Mouse (Mus musculus) kidney, embryonic 15.5 days (tissue): ENCODE data around the gene Fam118a. TPM values are rescaled to one million over a fixed set of nuclear protein-coding genes. Genes with fewer than 3 reads are reported as not detected.

Source experiments
- ATAC-seq: fragments of 200-750 bp; cut with Nextera tagmentation; replicated peaks from 2 replicates; pipeline ENCODE4 v1.8.0; 2017; ENCODE audit warnings: moderate TSS enrichment; ENCODE audit not compliant: low FRiP score
- H3K27ac ChIP-seq: fragments of 300-500 bp; sonication (generic); 2 replicates; pipeline ENCODE4 v1.5.1; 2015; ENCODE audit warnings: mild to moderate bottlenecking, inconsistent platforms
- H3K27me3 ChIP-seq: fragments of 300-500 bp; sonication (generic); 2 replicates; pipeline ENCODE4 v1.6.1; 2015; ENCODE audit warnings: inconsistent platforms
- H3K36me3 ChIP-seq: fragments of 300-500 bp; sonication (generic); 2 replicates; pipeline ENCODE4 v1.6.1; 2015; ENCODE audit warnings: inconsistent platforms
- H3K4me1 ChIP-seq: fragments of 300-500 bp; sonication (generic); 2 replicates; pipeline ENCODE4 v1.6.1; 2015; ENCODE audit warnings: inconsistent platforms
- H3K4me2 ChIP-seq: fragments of 300-500 bp; sonication (generic); 2 replicates; pipeline ENCODE4 v1.6.1; 2015; ENCODE audit warnings: moderate library complexity, mild to moderate bottlenecking, inconsistent platforms
- H3K4me3 ChIP-seq: fragments of 300-500 bp; sonication (generic); replicated peaks from 2 replicates; pipeline ENCODE4 v1.5.1; 2015; ENCODE audit warnings: mild to moderate bottlenecking, inconsistent platforms
- H3K9ac ChIP-seq: fragments of 300-500 bp; sonication (generic); 2 replicates; pipeline ENCODE4 v1.6.1; 2015; ENCODE audit warnings: mild to moderate bottlenecking, inconsistent platforms
- H3K9me3 ChIP-seq: fragments of 300-500 bp; sonication (generic); replicated peaks from 2 replicates; pipeline ENCODE4 v1.6.1; 2016; ENCODE audit warnings: inconsistent platforms
- WGBS: fragments of 180-500 bp; shearing (Covaris S2); methylation state at CpG from one replicate; pipeline ENCODE4 v1.1.7; 2015; ENCODE audit warnings: mixed read lengths; 5-methylcytosine and 5-hydroxymethylcytosine counted together
- polyA plus RNA-seq: library from polyadenylated mRNA; unstranded; fragments of >200 nt; fragmentation: Nextera tagmentation; extraction: Ambion mirVana; gene quantifications from 2 replicates; pipeline ENCODE4 v1.2.1, GENCODE M21; 2015

The Fam118a gene
- polyA plus RNA-seq, 1 experiment from 2014 or later = 23.0 TPM

DNA sequence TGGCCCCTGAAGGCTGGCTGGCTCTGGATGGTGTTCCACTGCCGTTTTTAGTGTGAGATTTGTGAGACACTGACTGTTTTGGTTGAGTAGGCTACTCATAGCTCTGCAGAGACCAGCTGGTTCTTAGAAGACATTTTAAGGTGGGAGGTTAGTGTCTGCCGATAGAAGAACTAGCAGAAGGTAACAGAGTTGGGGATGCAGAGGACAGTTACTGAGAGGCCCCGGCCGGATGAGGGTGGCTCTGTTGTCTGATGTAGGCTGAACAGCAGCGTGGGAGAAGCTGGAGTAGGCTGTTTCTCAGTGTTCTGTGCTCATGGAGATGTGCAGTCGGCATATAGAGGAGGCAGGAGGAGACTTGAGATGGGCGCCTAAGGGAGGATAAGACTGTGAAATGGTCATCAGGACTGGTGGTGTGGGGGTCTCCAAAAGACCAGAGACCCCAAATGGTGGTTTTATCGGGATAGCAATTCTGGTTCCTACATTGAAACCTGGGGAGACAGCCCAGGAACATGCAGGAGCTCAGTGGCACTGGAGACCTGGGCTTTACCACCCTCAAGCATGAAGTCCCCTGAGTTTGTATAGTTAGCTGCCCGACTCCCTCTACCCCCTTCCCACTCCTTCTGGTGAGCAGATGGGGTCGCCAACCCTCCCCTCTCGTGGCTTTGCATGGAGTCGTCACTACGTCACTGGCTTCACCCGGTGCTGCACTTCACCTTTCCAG, 17.6 kb downstream of the Fam118a start:
- Histone ChIP-seq H3K27ac (no peak overlapping the region), H3K4me1 (peaks cover 21% of the 10 kb centered on the region), H3K9me3 (no peaks in the 10 kb centered on the region), H3K4me2 (no peak overlapping the region), H3K9ac (no peak overlapping the region), H3K27me3 (no peaks in the 10 kb centered on the region), H3K36me3 (peaks cover 56% of the 10 kb centered on the region), H3K4me3 (no peak overlapping the region)
- ATAC-seq = no peak
- 91% methylated on average over 14 of the region's 14 CpGs for WGBS

DNA sequence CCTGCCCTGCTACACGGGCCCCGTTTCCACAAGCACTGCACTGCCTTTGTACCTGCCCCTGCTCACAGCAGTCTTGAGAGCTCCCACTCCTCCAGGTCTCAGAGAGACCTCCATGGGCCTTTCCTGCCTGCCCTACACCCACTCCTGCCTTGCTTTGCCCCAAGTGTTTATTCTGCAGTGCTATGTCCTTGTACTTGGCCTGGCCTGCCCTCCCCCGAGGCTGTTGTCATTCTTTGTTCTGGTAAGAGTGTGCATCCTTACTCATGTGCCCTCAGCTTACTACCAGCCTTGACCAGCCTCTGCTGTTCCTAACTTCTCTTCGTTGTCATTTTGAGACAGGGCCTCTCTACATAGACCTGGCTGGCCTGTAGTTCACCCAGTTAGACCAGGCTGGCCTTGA, 19.1 kb downstream of the Fam118a start:
- ATAC-seq = no peak
- Histone ChIP-seq H3K27ac (no peak overlapping the region), H3K4me2 (no peak overlapping the region), H3K9me3 (no peaks in the 10 kb centered on the region), H3K27me3 (no peaks in the 10 kb centered on the region), H3K9ac (no peak overlapping the region), H3K36me3 (peaks cover 70% of the 10 kb centered on the region), H3K4me1 (peaks cover 8% of the 10 kb centered on the region; the same call in 1 of the 2 replicates), H3K4me3 (no peak overlapping the region)
- 84% methylated on average over 4 of the region's 4 CpGs for WGBS

DNA sequence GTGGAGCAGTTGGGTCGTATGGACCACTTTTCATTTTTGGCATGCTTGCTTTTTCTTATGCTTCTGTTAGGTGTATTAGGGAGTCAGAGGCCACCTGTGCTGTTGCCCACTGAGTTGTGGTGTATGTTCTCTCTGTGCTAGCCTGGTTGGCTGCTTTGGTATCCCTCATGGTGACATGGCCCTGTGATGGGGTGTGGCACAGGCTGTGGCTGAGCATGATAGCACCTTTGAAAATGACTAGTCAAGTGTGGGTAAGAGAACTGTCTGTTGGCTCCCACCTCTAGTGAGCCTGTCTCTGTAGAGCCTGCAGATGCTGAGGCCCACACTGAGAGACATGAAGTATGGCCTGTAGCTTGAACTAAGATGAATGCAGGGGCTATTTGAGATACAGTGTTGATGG, 21.0 kb downstream of the Fam118a start:
- H3K9me3 ChIP-seq = no peaks in the 10 kb centered on the region
- 85% methylated on average over 1 of the region's 1 CpGs for WGBS
- no peak overlapping the region for H3K4me3 ChIP-seq
- no peak overlapping the region for H3K4me2 ChIP-seq
- no peaks in the 10 kb centered on the region for H3K27me3 ChIP-seq
- no peak overlapping the region for H3K27ac ChIP-seq
- no peak overlapping the region for H3K9ac ChIP-seq
- ATAC-seq = no peak
- H3K36me3 ChIP-seq = peaks cover 82% of the 10 kb centered on the region
- H3K4me1 ChIP-seq = no peaks in the 10 kb centered on the region

DNA sequence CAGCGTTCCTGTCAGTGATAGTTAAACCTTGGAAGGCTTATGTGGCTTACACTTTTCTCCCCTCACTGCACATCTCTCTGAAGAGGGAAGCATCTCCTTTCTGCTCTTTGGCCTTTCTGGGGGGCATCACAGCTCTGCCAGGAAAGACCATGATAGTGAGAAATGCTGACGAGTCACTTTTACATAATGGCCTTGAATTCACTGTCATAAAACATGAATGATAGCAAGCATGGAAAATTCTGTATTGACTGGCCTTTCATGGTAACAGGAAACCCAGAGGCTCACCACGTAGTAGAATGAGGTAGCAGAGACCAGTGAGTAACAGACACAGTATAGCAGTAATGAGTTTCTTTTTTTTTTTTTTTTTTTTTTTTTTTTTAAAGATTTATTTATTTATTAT, 25.4 kb downstream of the Fam118a start:
- 91% methylated on average over 3 of the region's 3 CpGs for WGBS
- Histone ChIP-seq H3K9me3 (no peaks in the 10 kb centered on the region), H3K4me1 (no peaks in the 10 kb centered on the region), H3K27me3 (no peaks in the 10 kb centered on the region), H3K36me3 (peaks cover 58% of the 10 kb centered on the region), H3K4me3 (no peak overlapping the region), H3K4me2 (no peak overlapping the region), H3K9ac (no peak overlapping the region), H3K27ac (no peak overlapping the region)
- ATAC-seq = no peak

DNA sequence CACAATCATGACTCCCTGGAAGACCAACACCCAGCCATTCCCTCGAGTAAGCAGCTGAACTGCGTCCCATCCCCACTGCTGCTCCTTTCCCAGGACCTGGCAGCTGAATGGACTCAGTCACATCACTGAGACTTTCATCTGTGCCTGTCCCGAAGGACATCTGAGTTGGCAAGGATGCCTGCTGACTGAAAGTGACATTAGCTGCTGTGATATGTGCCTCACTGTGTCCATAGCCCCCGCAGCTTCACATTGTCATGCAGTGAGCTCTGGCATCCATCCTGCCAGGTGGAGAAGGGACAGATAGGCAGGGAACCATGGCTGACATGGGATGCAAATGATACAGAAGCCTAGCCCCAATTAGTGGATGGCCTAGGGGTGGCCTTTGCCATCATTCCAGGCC, 26.4 kb downstream of the Fam118a start:
- ATAC-seq = no peak
- H3K9me3 ChIP-seq = no peaks in the 10 kb centered on the region
- H3K4me2 ChIP-seq = no peak overlapping the region
- H3K27ac ChIP-seq = no peak overlapping the region
- H3K4me3 ChIP-seq = no peak overlapping the region
- H3K4me1 ChIP-seq = no peaks in the 10 kb centered on the region
- H3K27me3 ChIP-seq = no peaks in the 10 kb centered on the region
- 83% methylated on average over 4 of the region's 4 CpGs for WGBS
- H3K9ac ChIP-seq = no peak overlapping the region
- H3K36me3 ChIP-seq = peaks cover 58% of the 10 kb centered on the region

DNA sequence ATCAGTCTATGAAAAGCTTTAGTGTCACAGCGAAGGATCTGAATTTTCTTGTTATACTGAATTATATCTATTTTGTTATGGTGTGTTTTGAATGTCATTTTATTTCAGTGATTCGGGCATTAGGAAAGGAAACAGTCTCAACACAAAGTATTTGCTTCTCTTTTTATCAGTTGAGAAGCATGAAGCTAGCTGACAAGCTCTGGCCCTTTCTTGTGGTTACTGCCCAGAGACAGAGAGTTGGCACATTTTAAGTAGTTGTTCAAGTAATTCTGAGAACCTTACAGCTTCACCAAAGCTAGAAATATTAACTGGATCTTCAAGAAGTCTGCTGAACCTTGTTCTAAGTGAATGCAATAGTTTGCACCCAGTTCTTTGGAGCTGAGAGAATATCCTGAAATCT, 34.7 kb downstream of the Fam118a start:
- H3K27me3 ChIP-seq = no peaks in the 10 kb centered on the region
- H3K4me3 ChIP-seq = no peak overlapping the region
- H3K4me1 ChIP-seq = no peaks in the 10 kb centered on the region
- H3K4me2 ChIP-seq = no peak overlapping the region
- no peak overlapping the region for H3K27ac ChIP-seq
- no peaks in the 10 kb centered on the region for H3K9me3 ChIP-seq
- H3K36me3 ChIP-seq = peaks cover 36% of the 10 kb centered on the region
- ATAC-seq = no peak
- 94% methylated on average over 2 of the region's 2 CpGs for WGBS
- H3K9ac ChIP-seq = no peak overlapping the region

DNA sequence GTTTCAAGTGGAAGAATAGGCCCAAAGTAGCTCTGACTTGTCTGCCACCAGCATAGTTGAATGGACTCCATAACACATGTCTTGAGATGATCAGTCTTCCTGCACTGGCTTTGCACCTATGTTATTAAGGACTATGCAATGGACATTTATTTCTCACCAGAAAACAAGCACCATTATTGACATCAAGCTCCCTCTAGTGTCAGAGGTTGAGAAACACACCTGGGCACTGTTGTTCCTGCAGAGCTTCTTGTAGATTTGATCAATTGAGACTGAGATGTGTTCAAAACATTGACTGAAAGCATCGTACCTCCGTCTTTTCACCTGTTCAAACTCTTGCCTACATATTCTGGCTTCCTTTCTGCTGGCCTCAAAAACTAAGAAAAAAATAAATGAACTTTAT, 41.8 kb downstream of the Fam118a start:
- Histone ChIP-seq H3K27me3 (no peaks in the 10 kb centered on the region), H3K27ac (no peak overlapping the region), H3K9ac (no peak overlapping the region), H3K4me1 (no peaks in the 10 kb centered on the region), H3K4me3 (no peak overlapping the region), H3K36me3 (no peaks in the 10 kb centered on the region), H3K4me2 (no peak overlapping the region), H3K9me3 (no peaks in the 10 kb centered on the region)
- no peak for ATAC-seq
- 35% methylated on average over 2 of the region's 2 CpGs for WGBS

DNA sequence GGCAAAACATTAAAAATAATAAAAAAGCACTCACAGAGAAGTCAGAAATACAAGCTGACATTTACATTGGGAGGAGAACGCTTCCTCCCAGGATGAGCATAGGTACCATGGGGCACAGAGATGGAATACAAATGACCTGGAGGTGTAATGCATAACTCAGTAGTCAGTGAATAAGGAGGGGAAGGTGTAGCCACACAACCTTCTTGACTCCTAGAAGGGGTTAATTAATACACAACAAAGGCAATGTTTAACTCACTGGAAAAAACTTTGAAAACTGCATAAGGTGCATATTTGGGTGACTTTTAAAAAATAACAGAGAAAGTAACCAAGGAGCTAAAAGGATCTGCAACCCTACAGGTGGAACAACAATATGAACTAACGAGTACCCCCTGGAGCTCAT, 43.9 kb downstream of the Fam118a start:
- Histone ChIP-seq H3K4me3 (no peak overlapping the region), H3K27me3 (no peaks in the 10 kb centered on the region), H3K9me3 (no peaks in the 10 kb centered on the region), H3K36me3 (no peaks in the 10 kb centered on the region), H3K27ac (no peak overlapping the region), H3K4me1 (no peaks in the 10 kb centered on the region), H3K9ac (no peak overlapping the region), H3K4me2 (no peak overlapping the region)
- ATAC-seq = no peak
- WGBS = 91% methylated on average over 2 of the region's 2 CpGs

DNA sequence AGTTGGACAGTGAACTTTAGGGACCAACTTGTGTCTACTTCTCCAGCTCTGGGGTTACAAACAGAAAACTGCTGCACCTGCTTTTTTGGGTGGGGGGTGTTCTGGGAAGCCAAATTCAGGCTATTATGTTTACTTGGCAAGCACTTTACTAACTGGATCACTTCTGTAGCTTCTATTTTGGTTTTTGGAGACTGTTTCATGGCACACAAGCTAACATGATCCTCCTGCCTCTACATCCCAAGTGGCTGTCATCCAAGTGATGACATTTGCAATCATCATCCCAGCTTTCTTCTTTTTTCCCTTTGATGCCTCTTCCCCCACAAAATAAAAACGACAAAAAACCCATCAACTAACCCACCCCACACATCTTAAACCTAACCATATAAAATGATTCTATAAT, 56.9 kb downstream of the Fam118a start:
- Histone ChIP-seq H3K4me3 (no peak overlapping the region), H3K27ac (no peak overlapping the region), H3K27me3 (no peaks in the 10 kb centered on the region), H3K36me3 (no peaks in the 10 kb centered on the region), H3K9ac (no peak overlapping the region), H3K4me1 (no peaks in the 10 kb centered on the region), H3K4me2 (no peak overlapping the region), H3K9me3 (no peaks in the 10 kb centered on the region)
- ATAC-seq = no peak
- WGBS = 66% methylated on average over 1 of the region's 1 CpGs

Other genes starting within 250 kb of the Fam118a start
- 0.23 and 0.49 TPM in 2 replicates for gene Phf21b, start 172.9 kb upstream of the Fam118a start, polyA plus RNA-seq
- 0.90 and 1.0 TPM in 2 replicates for gene Gm29666, start 108.9 kb upstream of the Fam118a start, polyA plus RNA-seq
- gene Nup50, start 105.5 kb upstream of the Fam118a start, polyA plus RNA-seq = 41.1 and 42.9 TPM in 2 replicates
- gene 5031439G07Rik, start 40.4 kb upstream of the Fam118a start, polyA plus RNA-seq = 5.7 and 7.1 TPM in 2 replicates
- gene Upk3a, start 11.8 kb upstream of the Fam118a start, polyA plus RNA-seq = 25.0 and 27.2 TPM in 2 replicates
- gene Smc1b, start 103.0 kb downstream of the Fam118a start, polyA plus RNA-seq = 0.21 and 0.22 TPM in 2 replicates
- gene Ribc2, start 103.1 kb downstream of the Fam118a start, polyA plus RNA-seq = 0.53 TPM in 2 replicates
- gene Fbln1, start 177.0 kb downstream of the Fam118a start, polyA plus RNA-seq = 170 and 206 TPM in 2 replicates